Mouse (Mus musculus) spleen, postnatal 14 days (tissue): ENCODE measurements around the gene Lrrc4.

Source experiments
- DNase-seq, 2 experiments: peaks; one replicate each; pipeline ENCODE4 v3.0.0; 2021 to 2022; ENCODE audit warnings: low spot score in 2 of 2

Lrrc4 gene

DNA sequence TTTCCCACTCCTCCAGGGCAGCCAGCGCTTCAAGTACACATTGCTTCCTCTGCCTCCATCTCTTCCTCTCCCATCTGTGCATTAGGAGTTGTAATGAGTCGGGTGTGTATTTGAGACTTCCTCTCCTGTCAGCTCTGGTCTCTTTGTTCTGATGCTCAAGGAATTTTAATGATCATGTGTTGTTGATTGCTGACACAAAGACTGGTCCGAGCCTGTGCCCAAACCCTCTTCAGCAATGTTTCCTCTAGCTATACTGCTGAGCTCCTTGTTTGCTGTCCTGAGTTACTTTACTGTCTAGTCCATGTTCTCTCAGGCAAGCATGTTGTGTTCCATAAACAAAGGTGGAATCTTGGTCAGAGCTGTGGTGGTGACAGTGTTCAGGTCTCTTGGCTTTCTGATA, 102.3 kb downstream of the Lrrc4 start:
- DNase-seq = no peak

DNA sequence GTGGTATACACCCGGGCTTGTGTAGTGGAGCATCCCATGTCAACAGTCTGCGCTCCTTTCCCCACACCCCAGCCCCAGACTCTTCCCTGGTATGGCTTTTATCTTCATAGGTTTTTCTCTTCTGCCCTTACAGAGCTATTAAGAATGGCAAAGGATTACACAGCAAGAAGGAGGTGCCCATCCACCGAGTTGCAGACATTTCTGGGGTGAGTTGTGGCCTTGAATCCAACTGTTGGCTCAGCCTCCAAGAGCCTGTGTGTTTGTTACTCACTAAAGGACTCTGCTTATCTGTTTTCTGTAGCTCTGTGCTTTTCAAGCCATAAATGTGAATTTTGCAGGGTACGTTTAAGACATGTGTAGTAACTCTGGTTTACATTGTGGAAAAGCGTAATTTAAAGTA, 106.8 kb downstream of the Lrrc4 start:
- DNase-seq = no peak

DNA sequence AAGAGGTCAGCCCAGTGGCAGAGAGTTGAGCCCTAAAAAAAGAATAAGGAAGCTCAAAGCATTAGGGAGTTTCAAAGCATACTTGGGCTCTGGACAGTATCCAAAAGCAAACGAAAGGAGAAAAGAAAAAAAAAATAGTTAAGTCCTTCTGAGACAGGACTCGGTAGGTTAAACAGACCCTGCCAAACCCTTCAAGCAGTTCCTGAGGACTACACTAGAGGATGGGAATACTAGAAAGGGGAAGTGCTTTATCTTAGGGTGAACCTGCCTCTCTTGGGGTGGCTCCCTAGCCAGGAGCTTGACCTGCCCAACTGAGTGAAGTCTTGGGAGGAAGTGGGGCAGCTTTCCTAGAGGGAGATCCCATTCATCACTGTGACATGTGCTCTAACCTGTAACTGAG, 108.5 kb downstream of the Lrrc4 start:
- no peak for DNase-seq

DNA sequence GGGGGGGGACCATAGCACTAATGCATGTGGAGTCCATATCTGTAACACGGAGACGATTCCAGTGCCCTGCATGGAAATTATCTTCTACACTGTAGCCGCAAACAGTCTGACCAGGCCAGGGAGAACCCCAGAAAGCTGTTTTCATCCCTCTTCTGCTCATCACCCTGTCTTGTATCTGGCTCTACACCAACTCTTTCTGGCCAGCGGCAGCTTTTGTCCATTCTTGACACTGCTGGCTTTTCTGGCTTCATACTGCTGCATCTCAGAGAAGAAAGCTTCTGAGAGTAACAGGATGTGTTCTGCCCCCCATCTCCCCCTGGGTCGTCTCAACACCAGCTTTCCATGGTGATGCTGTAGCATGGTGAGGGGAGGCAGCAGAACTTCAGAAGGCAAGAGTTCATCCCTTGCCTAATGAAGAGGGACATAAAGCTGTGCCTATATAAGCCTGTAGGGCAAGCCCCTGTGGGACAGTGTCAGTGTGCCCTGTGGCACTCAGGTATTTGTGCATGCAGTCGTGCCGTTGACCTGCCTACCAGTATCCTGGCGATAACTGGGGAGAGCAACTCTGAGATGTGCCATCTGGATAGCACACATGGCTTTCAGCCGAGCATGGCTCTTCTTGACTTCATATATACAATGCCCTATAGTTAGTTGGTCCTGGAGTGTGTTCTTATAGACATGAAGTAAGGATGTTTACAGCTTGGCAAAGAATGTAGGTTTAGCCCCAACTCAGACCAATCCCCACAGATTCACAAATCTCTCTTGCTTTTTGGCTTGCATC, 111.0 kb downstream of the Lrrc4 start:
- DNase-seq = no peak

DNA sequence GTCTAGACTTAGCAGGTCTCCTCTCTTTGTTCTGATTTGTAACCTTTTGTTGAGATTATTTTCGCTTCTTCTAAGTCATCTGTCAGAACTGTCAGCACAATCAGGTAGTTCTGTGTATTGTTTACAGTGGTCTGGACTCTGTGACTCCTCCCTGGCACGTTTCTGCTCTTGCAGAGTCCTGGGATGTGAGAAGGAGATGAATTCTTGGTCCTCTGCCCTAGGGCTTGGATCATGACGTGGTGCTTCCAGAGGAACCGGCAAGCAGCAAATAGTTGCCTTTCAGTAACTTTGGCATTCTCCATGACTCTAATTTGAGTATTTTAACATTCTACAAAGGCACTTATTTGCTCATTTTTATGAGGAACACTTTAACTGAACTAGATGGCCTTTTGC, 113.7 kb downstream of the Lrrc4 start:
- no peak for DNase-seq

DNA sequence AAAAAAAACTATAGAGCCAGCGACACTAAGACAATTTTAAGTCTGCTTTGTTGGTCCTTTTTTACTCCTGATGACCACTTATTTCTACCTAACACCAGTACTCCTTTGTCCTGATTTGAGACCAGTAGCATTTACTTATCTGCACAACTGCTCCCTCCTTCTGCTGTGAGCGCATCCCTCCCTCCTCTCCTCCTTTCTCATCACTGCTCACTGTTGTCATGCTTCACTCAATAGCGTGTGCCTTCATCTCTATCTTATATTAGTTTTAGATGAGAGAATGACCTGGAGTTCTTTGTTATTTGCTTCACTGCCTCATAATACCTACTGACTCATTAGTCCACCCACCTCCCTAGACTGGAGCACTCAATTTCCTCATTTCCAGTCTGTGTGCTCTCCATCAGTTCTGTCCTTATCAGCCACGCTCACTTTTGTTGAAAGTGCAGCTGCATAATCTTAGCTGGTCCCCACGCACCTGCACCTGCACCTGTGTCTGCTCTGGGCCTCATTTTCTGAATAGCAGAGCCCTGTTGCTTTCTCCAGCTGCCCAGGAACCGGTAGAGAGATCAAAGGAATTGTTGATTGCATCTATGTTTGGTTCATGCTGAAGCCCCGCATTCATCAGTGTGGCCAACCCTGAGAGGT, 114.2 kb downstream of the Lrrc4 start:
- no peak for DNase-seq

DNA sequence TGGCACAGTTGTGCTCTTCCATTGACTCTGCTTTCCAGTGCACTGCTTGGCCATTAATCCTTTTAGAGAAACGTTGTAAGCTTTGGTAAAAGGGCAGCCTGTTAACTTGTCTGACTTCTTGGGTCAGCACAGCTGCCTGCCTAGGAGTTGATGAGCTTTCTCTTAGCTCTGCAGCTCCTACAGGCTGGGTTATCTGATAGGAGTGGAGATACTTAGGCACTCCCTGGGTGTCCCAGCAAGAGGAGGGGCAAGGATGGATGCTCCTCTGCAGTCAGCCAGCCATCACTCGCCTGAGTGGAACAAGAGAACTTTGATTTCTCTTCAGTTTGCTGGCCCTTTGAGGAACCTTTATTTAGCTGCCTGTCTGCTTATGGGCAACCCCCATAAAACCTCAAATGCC, 121.5 kb downstream of the Lrrc4 start:
- no peak for DNase-seq

DNA sequence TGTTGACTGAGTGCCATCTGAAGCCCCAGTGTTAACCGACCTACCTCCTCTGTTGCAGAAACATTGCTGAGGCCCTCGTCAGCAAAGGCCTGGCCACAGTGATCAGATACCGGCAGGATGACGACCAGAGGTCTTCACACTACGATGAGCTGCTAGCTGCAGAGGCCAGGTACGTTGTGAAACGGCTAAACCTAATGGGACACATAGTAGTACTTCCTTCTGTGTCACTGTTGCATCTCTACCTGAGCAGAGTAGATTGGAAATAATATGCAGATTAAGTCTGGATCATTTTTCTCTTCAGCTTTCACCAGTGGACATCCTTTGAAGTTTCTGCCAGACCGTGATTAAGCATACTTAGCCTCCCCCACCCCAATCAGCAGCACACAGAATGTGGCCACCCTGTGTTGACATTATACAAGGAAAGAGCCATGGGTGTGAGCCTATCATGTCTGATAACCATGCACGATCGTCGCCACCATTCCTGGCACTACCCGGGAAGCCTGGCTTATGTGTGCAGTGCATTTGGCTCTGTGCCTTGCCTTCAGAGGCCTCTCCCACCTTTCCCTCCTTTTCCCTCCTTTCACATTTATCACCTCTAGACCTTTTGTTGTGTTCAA, 124.5 kb downstream of the Lrrc4 start:
- peak in 1 of 2 experiments; percentile 8 for DNase-seq

DNA sequence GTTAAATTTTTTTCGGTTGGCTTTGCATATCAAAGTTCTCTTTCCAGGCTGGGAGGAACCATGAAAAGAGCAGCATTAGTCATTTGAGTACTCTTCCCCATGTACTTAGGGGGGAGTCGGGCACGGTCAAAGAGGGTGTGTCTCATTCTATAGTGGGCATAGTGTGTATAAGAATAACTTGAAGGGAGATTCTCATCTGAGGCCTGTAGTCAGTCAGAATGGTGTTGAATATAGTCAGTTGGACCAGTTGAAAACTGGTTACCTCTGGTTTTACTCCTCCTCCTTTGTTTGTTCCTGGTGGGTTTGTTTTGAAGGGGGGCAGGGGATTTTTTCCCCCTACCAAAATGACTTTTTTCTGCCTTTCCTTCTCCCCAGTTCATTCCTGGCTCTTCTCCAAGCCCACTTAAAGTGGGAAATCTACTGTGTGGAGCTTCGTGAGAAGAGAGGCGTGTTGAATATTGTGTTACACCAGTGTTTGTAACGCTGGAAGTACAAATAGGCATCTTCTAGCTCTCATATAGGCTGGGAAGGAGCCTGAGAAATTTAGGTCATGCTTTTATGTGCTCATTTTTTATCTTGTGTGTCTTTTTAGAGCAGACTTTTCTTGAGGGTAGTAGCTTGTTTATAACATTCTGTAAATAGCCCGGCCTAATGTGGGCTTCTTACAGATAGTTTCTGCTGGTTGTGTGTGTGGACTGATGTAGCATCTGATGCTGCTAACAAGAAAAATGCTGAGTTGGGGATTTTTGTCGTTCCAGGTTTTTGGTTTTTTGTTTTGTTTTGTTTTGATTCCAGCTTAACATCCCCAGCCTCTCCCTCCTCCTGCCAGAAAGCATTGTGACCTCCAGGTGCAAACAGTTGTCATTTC, 125.2 kb downstream of the Lrrc4 start:
- DNase-seq = no peak

DNA sequence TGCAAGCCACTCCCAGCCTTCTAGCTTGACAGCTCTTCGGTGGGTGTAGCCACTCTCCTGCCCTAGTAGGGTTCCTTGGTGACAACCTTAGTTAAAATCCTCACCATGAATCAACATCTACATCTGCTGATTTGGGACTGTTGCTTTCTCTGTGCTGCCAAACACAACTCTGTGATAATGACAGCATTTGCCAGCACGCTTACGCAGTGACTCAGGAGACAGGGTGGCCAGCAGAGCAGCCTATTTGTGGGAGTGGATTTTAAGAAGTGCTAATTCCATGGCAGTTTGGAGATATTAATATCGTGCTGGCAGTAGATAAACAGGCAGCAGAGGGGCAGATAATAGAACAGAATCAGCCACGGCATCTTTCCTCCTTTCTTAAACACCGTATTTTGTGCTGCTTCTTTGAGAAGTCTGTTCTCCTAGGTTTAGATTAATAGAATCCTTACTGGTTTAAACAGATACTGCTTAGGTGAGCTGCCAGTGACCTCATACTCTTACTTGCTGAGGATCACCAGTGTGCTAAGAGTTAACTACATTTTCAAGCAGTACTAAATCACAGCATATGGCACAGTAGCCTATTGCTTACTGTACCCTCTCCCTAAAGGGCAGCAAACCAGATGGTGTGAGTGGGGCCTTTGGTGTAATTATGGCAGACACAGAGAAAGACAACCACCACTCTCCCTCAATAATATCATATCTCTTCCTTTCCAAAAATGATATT, 126.0 kb downstream of the Lrrc4 start:
- DNase-seq = no peak

DNA sequence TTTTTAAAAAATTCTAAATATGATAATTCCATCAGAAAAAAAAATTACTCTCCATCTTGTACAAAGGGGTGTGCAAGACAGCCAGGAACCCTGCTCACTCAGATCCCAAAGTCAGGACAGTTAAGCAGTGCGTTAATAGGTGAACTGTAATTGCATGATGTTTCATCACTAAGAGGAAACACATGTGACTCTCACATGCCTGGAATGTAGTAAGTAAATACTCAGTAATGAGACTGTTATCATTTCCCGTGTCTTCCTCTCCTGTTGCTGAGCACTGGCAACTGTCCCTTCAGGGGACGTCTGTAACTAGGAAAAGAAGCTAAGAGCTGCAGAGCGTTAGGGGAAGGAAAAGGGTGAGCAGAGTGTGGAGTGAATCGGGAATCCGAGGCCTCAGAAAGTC, 126.9 kb downstream of the Lrrc4 start:
- DNase-seq = no peak

DNA sequence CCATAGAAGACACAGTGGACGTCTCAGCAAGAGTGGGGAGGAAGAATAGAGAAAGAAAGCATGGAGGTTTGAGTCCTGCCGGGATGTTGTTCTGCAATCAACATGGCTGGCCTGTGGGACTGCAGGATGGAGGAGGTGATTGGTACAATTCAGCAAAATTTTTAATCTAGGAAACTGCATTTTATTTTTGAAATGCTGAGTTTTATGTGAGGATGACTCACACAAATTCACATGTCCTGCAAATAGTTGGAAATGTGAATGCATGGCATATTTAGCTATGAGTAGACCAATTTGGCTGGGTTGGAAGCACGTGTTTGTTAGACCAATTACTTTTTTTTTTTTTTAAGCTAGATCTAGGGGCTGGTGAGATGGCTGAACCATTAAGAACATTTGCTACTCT, 134.3 kb downstream of the Lrrc4 start:
- no peak for DNase-seq

DNA sequence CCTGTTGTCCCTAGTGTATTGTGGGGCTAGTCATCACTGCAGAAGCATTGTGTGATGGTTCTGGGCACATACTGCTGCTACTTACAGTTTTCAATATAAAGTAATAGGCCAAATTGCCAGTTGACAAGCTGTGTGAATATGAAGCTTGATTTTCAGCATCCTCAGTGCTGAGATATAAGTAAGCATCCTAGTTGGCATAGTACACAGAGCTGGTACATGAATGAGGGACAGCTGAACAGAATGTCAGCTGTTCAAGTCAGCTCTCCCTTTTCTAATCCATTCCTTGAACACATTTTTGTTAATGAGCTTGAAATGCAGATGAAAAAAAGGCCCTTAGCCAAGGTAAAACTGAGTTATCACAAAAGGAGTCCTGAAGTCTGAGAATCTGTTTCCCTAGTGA, 138.9 kb downstream of the Lrrc4 start:
- no peak for DNase-seq

DNA sequence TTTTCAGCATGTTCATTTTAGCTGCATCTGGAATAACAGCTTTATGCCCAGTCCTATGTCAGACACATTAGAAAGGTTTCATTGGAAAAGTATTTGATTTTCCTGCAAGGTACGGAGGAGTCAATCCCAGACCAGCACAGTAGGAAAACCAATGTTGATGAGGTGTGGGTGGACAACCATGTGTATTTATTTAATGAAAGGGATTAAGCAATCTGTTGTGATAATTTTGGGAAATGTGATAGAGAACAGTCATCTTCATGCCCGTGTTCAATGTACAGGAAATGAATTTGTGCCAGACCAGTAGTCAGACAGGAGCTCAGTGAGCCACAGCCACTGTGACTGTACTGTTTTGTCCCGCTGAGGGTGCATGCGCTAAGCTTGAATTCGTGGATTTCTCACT, 143.8 kb downstream of the Lrrc4 start:
- no peak for DNase-seq

DNA sequence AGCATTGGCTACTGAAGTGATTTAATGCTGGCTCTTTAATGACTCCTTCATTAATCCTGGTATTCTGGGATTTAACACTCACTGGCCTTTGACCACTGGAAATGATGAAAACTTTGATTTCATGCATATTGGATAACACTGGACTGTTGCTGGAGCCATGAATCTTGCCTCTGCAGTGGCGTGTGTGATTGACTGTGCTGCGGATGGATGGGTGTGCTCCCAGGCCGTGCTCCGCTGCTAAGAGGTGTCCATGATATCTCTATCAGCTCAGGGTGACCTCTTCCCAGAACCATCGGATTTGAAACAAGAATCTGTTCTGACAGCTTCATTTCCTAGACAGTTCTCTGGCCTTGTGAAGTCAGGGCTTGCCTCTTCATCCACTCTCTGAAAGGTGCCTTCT, 145.8 kb downstream of the Lrrc4 start:
- DNase-seq = no peak

DNA sequence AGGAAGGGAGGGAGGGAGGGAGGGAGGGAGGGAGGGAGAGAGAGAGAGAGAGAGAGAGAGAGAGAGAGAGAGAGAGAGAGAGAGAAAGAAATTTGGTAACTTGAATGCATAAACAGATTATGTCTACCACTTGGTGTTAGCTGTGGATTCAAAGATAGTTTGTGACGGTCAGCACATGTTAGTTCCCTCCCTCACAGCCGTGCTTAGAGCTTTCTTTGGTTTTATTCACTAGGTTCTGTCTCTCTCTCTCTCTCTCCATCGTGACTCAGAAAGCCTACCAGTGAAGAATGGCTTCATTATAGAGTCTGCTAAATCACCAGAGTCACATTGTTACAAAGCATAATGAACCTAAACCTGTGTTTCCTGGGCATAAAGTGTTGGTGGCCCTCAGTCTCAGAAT, 146.5 kb downstream of the Lrrc4 start:
- DNase-seq = no peak

DNA sequence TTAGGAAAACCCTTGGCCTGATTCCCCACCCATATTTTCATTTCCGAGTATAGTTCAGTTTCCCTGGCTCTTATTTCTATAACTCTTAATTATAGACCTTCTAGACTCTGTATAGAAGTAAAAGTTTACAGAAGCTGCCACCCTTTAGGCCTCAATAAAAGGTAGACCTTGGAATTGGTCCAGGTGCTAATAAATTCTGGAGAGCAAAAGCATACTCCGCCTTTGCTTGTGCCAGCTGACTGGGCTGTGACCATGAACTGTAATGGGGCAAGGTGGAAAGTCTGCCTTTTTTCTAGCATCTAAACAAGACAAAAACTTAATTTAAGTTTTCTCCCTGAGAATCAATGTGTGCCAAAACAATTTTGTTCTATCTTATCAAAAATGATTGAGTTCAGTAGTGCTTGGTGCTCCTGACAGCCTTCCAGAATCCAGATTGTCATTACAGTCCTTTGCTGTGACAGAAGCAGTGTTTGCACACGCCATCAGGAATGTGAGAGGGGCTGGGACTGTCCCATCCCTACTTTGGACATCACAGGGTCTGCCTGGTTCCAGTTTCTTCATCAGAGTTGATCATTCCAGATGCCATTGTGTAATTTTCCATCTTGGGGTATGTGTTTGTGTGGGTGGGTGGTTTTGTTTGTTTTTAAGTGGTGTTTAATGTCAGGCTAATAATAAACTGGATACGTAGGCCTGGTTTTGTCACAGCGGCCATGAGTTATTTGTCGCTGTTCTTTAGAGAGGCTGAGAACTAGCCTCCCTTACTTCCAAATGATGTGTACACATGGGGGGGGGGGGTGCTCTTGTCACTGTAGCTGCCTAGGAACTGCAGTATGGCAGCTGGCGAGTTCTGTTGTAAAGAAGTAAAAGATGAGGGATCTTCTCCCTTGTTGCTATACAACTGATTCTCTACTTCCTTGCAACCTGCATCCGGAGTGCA, 149.8 kb downstream of the Lrrc4 start:
- no peak for DNase-seq

DNA sequence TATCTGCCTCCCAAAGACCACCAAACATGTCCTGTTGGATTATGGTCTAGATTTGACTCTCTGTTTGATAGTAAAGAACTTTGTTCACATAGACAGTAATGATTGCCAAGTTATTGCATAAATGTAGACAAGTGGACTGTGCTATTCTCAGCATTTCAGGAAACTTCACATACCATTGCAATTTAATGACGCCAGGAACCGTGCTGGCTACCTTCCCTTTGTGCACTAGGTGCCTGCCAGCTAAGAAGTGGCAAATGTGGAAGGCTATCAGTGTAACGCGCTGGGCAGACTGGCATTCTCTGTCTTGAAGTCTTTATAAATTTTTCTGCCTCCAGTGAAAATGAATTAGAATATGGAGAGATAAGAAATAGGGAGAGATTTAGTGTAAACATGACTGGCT, 151.0 kb downstream of the Lrrc4 start:
- DNase-seq = no peak

DNA sequence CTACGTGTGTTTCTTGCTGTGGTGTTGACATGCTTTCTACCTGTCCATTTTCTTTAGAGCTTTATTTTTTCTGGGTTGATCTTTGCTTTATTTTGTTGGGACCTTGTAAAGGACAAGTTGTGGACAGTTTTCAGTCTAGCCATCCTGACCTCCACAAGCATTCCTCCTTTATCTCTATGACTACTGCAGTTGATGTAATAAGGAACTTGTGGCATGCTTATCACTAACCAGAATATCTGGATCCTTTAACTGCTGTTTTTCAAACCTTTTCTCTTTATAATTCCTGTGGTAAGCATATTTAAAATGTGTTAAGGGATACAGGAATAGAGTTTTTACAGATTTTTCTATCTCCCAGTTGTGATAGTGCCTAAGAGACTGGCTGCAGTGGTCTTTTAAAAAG, 152.7 kb downstream of the Lrrc4 start:
- no peak for DNase-seq

DNA sequence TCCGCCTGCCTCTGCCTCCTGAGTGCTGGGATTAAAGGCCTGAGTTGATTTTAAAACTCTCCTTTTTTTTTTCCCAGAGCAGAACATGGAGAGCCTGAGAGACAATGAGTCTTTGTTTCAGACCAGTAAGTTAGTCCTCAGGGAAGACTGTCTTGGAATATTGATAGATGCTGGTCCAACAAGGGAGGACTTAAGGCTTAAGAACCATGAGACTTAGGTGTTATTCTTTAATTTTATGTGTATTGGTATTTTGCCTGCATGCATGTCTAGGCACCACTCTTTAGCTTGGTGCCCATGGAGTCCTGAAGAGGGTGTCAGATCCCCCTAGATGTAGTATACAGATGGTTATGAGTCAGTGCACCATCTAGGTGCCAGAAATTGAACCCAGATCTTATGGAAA, 156.9 kb downstream of the Lrrc4 start:
- no peak for DNase-seq

DNA sequence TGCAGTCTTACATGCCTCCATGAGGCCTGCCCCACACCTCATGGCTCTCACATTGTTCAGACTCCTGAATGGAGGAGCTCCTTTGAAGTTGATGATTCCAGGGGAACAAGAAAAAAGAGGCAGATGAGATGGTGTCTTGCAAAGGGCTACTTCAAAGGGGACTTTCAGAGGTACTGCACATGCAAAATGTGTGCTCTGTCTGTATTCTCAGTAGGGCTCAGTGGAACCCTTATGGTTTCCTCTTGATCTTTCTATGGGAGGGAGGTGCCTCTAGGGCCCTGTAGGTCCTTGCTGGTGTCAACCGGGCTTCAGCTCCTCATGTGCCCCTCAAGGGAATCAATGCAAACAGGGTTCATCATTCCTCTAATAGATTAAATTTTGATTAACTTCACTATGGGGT, 159.2 kb downstream of the Lrrc4 start:
- DNase-seq = no peak
